Mouse (Mus musculus) intestine, embryonic 15.5 days (tissue): ENCODE measurements at regions not wholly inside any gene's neighbourhood (a gene's known extent, or its start where the extent isn't known, plus 50 kb on each side); places are given as distances from the start of the nearest gene placed in this dataset.
"Not testable (repeated sequence)": the region's sequence is repeated elsewhere in the genome, so short reads cannot be mapped to it uniquely, and the experiment has no call there.

Source experiments
- ATAC-seq: fragments of 200-750 bp; cut with Nextera tagmentation; 2 replicates; pipeline ENCODE4 v1.8.0; 2017; ENCODE audit warnings: moderate TSS enrichment, moderate library complexity
- H3K27ac ChIP-seq: fragments of 300-500 bp; sonication (generic); 2 replicates; pipeline ENCODE4 v1.5.1; 2015; ENCODE audit warnings: mild to moderate bottlenecking, inconsistent platforms
- H3K27me3 ChIP-seq: fragments of 300-500 bp; sonication (generic); replicated peaks from 2 replicates; pipeline ENCODE4 v1.6.1; 2015; ENCODE audit warnings: inconsistent platforms
- H3K36me3 ChIP-seq: fragments of 300-500 bp; sonication (generic); 2 replicates; pipeline ENCODE4 v1.6.1; 2015; ENCODE audit warnings: inconsistent platforms
- H3K4me1 ChIP-seq: fragments of 300-500 bp; sonication (generic); replicated peaks from 2 replicates; pipeline ENCODE4 v1.6.1; 2015; ENCODE audit warnings: inconsistent platforms
- H3K4me2 ChIP-seq: fragments of 300-500 bp; sonication (generic); replicated peaks from 2 replicates; pipeline ENCODE4 v1.6.1; 2015; ENCODE audit warnings: mild to moderate bottlenecking, inconsistent platforms
- H3K4me3 ChIP-seq: fragments of 300-500 bp; sonication (generic); replicated peaks from 2 replicates; pipeline ENCODE4 v1.5.1; 2015; ENCODE audit warnings: inconsistent platforms
- H3K9ac ChIP-seq: fragments of 300-500 bp; sonication (generic); 2 replicates; pipeline ENCODE4 v1.6.1; 2015; ENCODE audit warnings: inconsistent platforms
- H3K9me3 ChIP-seq: fragments of 300-500 bp; sonication (generic); 2 replicates; pipeline ENCODE4 v1.6.1; 2016; ENCODE audit warnings: inconsistent platforms
- WGBS: fragments of 180-500 bp; shearing (Covaris S2); methylation state at CpG from one replicate; pipeline ENCODE4 v1.1.7; 2015; 5-methylcytosine and 5-hydroxymethylcytosine counted together

GRCm38 (mm10) chr6:47679946-47680345 lies 84.8 kb upstream of the Ezh2 start:
- not testable (repeated sequence) for H3K9me3 ChIP-seq, H3K27me3 ChIP-seq, H3K27ac ChIP-seq, H3K9ac ChIP-seq, H3K4me3 ChIP-seq, H3K4me2 ChIP-seq, H3K4me1 ChIP-seq, H3K36me3 ChIP-seq, ATAC-seq
- 71% methylated on average over 2 of the region's 7 CpGs for WGBS

GRCm38 (mm10) chr6:47672741-47673140 lies 77.6 kb upstream of the Ezh2 start:
- 0% methylated on average over 10 of the region's 33 CpGs for WGBS
- not testable (repeated sequence) for H3K9me3 ChIP-seq, H3K36me3 ChIP-seq, H3K9ac ChIP-seq, H3K4me1 ChIP-seq, H3K27ac ChIP-seq, ATAC-seq, H3K27me3 ChIP-seq
- Histone ChIP-seq H3K4me3 (peak overlapping the region; percentile 31), H3K4me2 (peak overlapping the region; percentile 49)

DNA sequence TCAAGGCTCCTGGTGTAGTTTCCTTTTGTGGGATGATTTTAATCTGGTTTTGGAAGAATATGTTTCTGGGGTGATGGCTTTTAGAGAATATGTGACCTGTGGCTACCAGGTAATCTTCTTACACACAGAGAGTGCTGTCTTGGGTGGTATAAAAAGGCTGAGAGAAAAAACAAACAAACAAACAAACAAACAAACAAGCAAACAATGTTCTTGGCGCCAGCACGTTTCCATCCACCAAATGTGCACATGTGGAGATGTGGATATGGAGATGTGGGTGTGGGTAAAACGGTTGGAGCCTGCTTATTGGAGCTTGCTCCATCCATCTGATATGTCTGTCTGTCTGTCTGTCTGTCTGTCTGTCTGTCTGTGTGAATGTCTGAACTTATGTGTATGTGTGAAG lies 57.7 kb upstream of the Ezh2 start:
- not testable (repeated sequence) for H3K9ac ChIP-seq, ATAC-seq, H3K9me3 ChIP-seq, H3K27me3 ChIP-seq, H3K36me3 ChIP-seq, H3K4me1 ChIP-seq, H3K4me3 ChIP-seq, H3K4me2 ChIP-seq, H3K27ac ChIP-seq
- WGBS: 66% methylated on average over 3 of the region's 3 CpGs

DNA sequence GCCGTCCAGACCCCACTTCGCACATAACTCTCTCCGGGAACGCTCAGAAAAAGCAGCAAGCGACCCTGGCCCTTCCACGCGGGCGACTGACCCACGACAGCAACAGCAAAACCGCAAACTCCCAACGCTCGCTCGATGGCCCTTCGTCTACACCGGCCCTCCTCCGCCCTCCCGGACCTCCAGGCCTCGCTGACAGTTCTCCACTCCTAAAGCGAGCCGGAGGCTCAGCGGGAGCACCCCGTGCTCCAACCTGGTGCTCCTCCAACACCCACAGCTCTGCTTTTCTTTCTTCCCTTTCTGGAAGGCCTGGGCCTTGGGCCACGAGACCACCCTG lies 56.2 kb upstream of the Ezh2 start:
- Histone ChIP-seq H3K4me3 (peak overlapping the region; percentile 56), H3K9ac (peak overlapping the region; percentile 62), H3K4me2 (peak overlapping the region; percentile 75), H3K27ac (peak overlapping the region; percentile 42; the same call in 1 of the 2 replicates)
- not testable (repeated sequence) for H3K36me3 ChIP-seq, H3K4me1 ChIP-seq, H3K9me3 ChIP-seq, H3K27me3 ChIP-seq
- 3% methylated on average over 22 of the region's 23 CpGs for WGBS
- peak; percentile 48 for ATAC-seq

DNA sequence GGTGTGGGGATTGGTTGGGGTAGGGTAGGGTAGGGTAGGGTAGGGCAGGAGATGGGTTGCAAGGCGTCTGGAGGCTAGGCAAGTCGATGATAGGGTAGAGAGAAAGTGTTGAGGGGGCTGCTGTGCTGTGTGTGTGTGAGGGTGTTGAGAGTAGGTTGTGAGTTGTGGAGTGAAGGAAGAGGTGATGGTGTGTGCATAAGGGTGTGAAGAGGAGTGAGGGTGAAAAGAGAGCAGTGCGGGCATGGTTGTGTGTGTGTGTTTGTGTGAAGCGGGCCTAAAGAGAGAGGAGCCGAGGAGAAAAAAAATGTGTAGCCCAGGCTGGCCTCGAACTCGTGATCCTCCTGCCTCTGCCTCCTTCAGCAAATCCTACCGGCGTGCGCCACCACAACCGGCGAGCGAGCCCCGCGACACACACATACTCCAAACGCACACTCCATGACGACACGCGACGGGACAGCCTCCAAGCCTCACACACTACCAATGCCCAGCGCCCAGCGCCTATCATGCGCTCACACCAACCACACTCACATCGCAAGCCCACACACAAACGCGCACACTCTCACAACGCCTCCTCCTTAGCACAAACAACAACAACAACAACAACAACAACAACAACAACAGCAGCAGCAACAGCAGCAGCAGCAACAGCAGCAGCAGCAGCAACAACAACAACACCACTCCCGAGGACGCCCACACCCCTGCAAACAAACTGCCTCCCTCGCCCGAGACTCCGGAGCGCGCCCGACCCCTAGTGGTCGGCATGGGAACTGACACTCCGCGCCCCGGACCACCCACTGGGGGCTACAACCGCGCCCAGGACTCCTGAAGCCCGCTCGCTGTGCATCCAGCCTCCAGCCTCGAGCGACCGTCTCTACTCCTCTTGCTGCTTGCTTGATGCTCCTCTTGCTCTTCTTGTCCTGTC lies 55.6 kb upstream of the Ezh2 start:
- H3K4me1 ChIP-seq: 0 out of 2 replicates have a peak, but pooled peaks cover 2% of the 10 kb centered on the region
- peak overlapping the region; percentile 42; the same call in 1 of the 2 replicates for H3K27ac ChIP-seq
- H3K4me2 ChIP-seq: peak overlapping the region; percentile 75
- no peaks in the 10 kb centered on the region for H3K9me3 ChIP-seq
- H3K4me3 ChIP-seq: peak overlapping the region; percentile 56
- no peaks in the 10 kb centered on the region for H3K27me3 ChIP-seq
- H3K36me3 ChIP-seq: no peaks in the 10 kb centered on the region
- 2% methylated on average over 46 of the region's 46 CpGs for WGBS
- ATAC-seq: peak; percentile 96
- H3K9ac ChIP-seq: peak overlapping the region; percentile 62

DNA sequence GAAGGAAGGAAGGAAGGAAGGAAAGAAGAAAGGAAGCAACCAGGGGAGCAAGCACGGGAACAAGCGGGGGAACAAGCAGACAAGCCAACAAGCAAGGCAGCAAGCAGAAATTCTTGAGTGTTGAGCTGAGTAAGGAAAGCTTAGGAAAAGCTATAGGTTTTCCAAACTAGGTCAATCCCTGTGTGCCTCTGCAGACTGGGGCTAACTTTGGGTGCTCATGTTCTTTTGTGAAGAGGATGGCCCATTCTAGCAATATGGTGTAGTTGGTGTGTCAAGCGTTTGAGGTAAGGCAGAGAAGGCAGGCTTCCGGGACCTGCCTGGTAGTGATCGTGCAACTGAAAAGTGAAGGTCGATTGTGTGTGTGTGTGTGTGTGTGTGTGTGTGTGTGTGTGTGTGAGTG lies 54.8 kb upstream of the Ezh2 start:
- WGBS: 89% methylated on average over 6 of the region's 6 CpGs
- Histone ChIP-seq H3K9me3 (no peaks in the 10 kb centered on the region), H3K4me3 (no peak overlapping the region), H3K4me1 (0 out of 2 replicates have a peak, but pooled peaks cover 2% of the 10 kb centered on the region), H3K4me2 (no peak overlapping the region), H3K27ac (no peak overlapping the region), H3K27me3 (no peaks in the 10 kb centered on the region), H3K36me3 (no peaks in the 10 kb centered on the region), H3K9ac (no peak overlapping the region)
- ATAC-seq: no peak

DNA sequence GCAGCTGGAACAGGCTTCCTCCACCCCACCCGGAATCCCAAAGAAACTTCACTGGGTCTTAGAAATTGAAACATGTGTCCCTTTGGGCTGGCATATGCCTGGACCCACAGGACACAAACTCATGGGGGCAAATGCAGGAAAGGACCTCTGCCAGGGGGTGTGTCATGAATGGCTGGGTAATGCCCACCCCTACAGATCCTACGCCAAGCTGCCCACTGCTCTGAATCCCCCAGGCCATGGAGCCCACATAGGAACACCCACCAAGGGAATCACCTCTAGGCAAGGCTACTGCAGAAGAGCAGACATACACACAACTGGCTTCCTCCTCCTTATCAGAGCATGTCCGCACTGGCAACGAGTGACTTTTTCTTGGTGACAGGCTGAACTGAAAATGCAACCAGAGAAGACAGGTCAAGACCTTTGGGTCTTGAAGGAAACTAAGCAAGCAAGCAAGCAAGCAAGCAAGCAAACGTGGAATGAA lies 54.4 kb upstream of the Ezh2 start:
- Histone ChIP-seq H3K27ac (no peak overlapping the region), H3K27me3 (no peaks in the 10 kb centered on the region), H3K4me2 (no peak overlapping the region), H3K36me3 (no peaks in the 10 kb centered on the region), H3K4me1 (0 out of 2 replicates have a peak, but pooled peaks cover 2% of the 10 kb centered on the region), H3K4me3 (no peak overlapping the region), H3K9me3 (no peaks in the 10 kb centered on the region), H3K9ac (no peak overlapping the region)
- ATAC-seq: no peak
- WGBS: 74% methylated on average over 5 of the region's 5 CpGs

DNA sequence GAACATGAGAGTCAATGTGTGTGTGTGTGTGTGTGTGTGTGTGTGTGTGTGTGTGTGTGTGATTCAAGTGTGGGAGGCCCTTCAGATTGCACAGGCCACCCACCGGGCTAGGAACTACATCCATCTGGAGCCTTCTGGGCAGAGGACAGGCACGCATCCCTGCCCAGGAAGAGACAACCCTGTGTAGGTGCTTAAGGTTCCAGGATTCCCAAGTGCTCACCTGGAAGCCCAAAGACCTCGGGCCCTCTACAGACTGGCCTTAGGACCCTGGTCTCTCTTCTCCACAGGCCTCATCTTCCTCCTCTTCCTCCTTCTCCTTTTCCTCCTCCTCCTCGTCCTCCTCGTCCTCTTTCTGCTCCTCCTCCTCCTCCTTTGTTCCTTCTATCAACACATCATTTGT lies 53.8 kb upstream of the Ezh2 start:
- 0 out of 2 replicates have a peak, but pooled peaks cover 2% of the 10 kb centered on the region for H3K4me1 ChIP-seq
- no peak overlapping the region for H3K27ac ChIP-seq
- H3K36me3 ChIP-seq: no peaks in the 10 kb centered on the region
- ATAC-seq: no peak
- 70% methylated on average over 5 of the region's 5 CpGs for WGBS
- H3K4me2 ChIP-seq: no peak overlapping the region
- H3K9me3 ChIP-seq: no peaks in the 10 kb centered on the region
- H3K27me3 ChIP-seq: no peaks in the 10 kb centered on the region
- no peak overlapping the region for H3K4me3 ChIP-seq
- no peak overlapping the region for H3K9ac ChIP-seq

DNA sequence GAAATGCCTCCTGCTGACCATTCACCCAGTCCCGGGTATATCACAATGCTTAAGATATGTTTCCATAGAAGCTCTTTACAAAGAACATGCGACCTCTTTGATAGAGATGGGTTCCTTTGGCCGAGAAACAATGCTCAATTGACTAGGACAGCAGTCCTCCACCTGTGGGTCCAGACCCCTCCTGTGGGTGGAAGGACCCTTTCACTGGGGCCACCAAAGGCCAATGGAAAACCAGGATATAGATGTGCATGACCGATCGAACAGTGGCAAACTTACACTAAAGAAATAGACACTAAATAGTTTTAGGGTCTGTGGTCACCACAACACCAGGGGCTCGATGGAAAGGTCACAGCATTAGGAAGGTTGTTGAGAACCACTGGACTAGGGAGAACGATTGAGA lies 53.2 kb upstream of the Ezh2 start:
- no peak overlapping the region for H3K4me3 ChIP-seq
- H3K36me3 ChIP-seq: no peaks in the 10 kb centered on the region
- H3K27ac ChIP-seq: no peak overlapping the region
- no peak overlapping the region for H3K9ac ChIP-seq
- no peaks in the 10 kb centered on the region for H3K9me3 ChIP-seq
- H3K4me2 ChIP-seq: no peak overlapping the region
- ATAC-seq: no peak
- H3K4me1 ChIP-seq: 0 out of 2 replicates have a peak, but pooled peaks cover 2% of the 10 kb centered on the region
- WGBS: 90% methylated on average over 7 of the region's 7 CpGs
- H3K27me3 ChIP-seq: no peaks in the 10 kb centered on the region

GRCm38 (mm10) chr6:47647876-47648275 lies 52.7 kb upstream of the Ezh2 start:
- no peak overlapping the region for H3K4me3 ChIP-seq
- H3K4me2 ChIP-seq: no peak overlapping the region
- 80% methylated on average over 8 of the region's 8 CpGs for WGBS
- 0 out of 2 replicates have a peak, but pooled peaks cover 2% of the 10 kb centered on the region for H3K4me1 ChIP-seq
- no peaks in the 10 kb centered on the region for H3K27me3 ChIP-seq
- no peak overlapping the region for H3K27ac ChIP-seq
- no peak overlapping the region for H3K9ac ChIP-seq
- no peaks in the 10 kb centered on the region for H3K36me3 ChIP-seq
- ATAC-seq: no peak
- no peaks in the 10 kb centered on the region for H3K9me3 ChIP-seq

DNA sequence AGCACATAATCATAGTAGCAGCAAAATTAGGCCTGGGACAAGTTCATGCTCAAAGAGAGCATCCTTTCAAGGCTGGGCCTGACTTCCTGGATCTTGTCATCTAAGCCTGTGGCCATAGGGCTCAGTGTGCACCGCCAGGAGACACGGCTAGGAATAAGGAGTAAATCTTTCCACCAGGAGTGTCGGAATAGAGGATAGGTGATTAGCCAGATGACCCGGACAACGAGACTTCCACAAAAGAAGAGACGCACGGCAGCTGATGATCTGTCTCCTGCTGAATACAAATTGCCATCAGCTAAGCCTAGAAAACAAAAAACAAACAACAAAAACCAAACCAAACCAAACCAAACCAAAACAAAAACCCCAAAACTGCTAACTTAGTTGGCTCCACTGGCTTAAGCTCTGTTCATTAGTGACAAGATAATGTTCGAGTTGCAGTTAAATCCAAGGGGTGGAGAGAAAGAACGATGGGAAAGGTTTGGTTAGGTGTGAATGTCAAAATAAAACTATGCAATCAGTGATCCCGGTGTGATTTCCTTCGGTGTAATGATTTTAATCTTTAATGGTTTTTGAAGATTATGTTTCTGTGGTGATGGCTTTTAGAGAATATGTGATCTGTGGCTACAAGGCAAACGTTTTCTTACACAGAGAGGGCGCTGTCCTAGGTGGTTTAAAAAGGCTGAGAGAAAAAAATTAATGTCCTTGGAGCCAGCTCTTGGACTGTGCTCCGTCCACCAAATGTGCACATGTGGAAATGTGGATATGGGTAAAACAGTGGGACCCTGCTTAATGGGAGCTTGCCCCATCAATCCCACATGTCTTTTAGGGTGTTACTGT lies 51.8 kb upstream of the Ezh2 start:
- Histone ChIP-seq H3K27ac (0 out of 2 replicates have a peak overlapping the region, but pooled peaks have one; percentile 19), H3K27me3 (no peaks in the 10 kb centered on the region), H3K9ac (no peak overlapping the region), H3K4me2 (no peak overlapping the region), H3K4me1 (0 out of 2 replicates have a peak, but pooled peaks cover 2% of the 10 kb centered on the region), H3K36me3 (no peaks in the 10 kb centered on the region), H3K9me3 (no peaks in the 10 kb centered on the region), H3K4me3 (no peak overlapping the region)
- ATAC-seq: no peak
- WGBS: 65% methylated on average over 14 of the region's 14 CpGs

DNA sequence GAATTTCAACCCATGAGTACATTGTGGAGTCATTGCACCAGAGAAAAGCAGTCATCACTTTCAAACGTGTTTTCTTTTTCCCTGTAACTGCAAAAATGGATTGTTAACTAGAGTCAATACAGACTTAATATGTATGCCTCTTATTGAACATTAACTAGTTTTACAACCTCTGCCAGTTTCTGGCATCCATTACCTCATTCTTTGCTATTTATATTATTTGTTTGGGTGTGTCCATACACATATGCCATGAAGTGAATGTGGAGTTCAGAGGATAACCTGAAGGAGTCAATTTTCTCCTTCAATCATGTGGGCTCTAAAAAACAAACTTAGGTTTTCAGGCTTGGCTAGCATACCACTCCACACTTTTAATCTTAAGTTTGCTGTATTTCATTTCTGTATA lies 50.9 kb upstream of the Ezh2 start:
- no peak overlapping the region for H3K4me3 ChIP-seq
- 0 out of 2 replicates have a peak, but pooled peaks cover 2% of the 10 kb centered on the region for H3K4me1 ChIP-seq
- no peaks in the 10 kb centered on the region for H3K9me3 ChIP-seq
- H3K27me3 ChIP-seq: no peaks in the 10 kb centered on the region
- no peaks in the 10 kb centered on the region for H3K36me3 ChIP-seq
- no peak overlapping the region for H3K27ac ChIP-seq
- no peak overlapping the region for H3K4me2 ChIP-seq
- peak; percentile 65 for ATAC-seq
- H3K9ac ChIP-seq: no peak overlapping the region
- WGBS: 42% methylated on average over 1 of the region's 1 CpGs
